Mouse (Mus musculus): Measurements from ENCODE around the gene Mgat4a.

- TF ChIP-seq NRF1 (IDR thresholded peaks at IDR 0.05; ENCODE audit: insufficient read depth, low read depth, low read length, poor library complexity, severe bottlenecking) (no peak), POLR2A (IDR thresholded peaks at IDR 0.05; ENCODE audit: control insufficient read depth in 1 of 2, insufficient read depth in 1 of 2, low read depth in 1 of 2, low read length in 2 of 2, poor library complexity in 1 of 2) (no peak), NELFE (IDR thresholded peaks at IDR 0.05; ENCODE audit: low read depth, low read length) (no peak)
Measured at GRCm38 (mm10) chr1:37531654-37532532, 8.9 kb downstream of the Mgat4a start.

Measured in MEL (cell line).